Mouse (Mus musculus): ENCODE data around the gene Mvb12a. TPM values are rescaled to one million over a fixed set of nuclear protein-coding genes. Genes with fewer than 3 reads are reported as not detected.
"Not testable (repeated sequence)": the region's sequence is repeated elsewhere in the genome, so short reads cannot be mapped to it uniquely, and the experiment has no call there.

The Mvb12a gene
- total RNA-seq (2014; fragmentation: Nextera tagmentation) (19.9 and 24.4 TPM in 2 replicates), total RNA-seq (2017) (23.9 and 31.7 TPM in 2 replicates)

DNA sequence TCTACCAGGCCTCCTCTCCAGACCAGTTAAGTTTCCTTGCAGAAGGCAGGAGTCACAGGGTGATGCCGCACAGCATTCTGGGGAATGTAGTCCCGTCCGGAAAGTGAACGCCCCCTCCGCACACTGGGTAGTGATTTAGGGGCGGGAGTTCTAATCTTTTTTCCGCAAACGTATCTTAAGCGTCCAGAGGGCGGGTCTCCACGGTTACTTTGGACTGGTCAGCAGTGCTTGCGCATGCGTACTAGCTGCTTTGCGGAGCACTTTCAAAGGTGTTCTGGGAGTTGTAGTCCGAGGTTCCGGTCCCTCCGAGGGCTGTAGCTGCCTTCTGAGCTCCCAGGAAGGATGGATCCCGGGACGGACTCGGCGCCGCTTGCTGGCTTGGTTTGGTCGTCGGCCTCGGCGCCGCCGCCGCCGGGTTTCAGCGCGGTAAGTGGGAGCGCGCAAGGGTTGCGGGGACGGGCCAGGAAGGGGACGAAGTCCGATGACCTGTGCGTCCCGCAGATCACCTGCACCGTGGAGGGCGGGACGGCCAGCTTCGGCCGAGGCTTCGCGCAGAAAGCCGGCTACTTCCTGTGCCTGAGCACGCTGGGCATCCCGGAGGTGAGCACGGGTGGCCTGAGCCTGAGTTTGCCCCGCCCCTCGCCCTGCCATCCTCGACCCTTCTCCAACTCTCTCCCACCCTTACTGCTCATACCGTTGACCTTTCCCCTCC, at the start of gene Mvb12a:
Mvb12a (plus strand) TSS at position 291 of the 712 bp plus-strand sequence.
- ATAC-seq (replicated peaks; ENCODE audit: low FRiP score, low TSS enrichment, poor library complexity, severe bottlenecking) = peak; percentile 94

DNA sequence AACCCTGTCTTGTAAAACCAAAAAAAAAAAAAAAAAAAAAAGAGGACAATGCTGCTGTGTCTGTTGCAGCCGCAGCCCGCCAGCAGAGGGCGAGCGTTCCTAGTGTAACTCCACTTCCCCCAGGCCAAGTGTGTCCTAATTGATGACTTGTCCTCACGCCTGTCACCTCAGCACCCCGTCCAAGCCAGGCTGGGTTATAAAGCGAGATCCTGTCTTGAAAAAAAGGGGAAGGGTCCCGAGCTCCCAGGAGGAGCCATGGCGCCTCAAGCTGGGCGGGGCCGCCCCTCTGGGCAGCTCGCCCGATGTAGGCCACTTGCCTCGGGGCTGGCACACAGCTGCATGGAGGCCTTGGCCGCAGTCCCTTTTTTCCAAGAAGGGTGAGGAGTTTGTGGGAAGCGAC, 47.7 kb upstream of the Mvb12a start:
- ATAC-seq (replicated peaks; ENCODE audit: low FRiP score, low TSS enrichment, poor library complexity, severe bottlenecking) = peak; percentile 83

DNA sequence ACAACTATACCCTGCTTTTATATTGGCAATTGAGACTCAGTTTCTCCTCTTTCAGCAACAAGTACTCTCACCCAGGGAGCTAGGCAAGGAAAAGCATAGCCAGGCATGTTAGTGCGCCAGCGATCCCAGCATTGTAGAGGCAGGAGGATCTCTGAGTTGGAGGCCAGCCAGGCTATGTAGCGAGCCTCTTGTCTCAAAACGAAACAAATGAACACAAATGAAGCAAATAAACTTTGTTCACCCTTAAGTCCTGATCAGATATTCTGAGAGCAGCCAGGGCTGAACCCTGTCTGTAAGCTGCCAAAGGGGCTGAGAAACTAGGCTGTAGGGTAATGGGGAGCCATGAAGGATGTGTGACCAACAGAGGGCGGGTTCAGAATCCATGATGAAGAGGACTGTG, 46.9 kb upstream of the Mvb12a start:
- no peak for ATAC-seq (replicated peaks; ENCODE audit: low FRiP score, low TSS enrichment, poor library complexity, severe bottlenecking)

DNA sequence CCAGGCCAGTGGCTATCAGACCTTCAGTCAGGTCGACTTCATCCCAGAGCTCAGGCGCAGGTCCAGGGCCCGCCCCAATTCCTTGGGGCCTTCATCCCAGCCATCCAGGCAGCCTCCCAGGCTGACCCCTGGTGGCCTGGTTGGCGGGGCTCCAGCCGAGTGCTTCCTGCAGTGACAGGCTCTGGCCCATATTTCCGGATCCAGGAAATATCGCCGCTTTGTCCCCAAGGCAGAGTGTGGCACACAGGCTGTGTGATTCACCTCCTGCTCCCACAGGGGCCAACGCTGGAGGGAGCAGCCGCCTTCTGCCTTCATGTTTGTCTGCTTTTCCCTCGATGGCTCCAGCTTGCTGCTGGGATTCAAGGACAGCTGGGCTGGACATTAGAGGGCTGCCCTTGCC, 46.2 kb upstream of the Mvb12a start:
- ATAC-seq (replicated peaks; ENCODE audit: low FRiP score, low TSS enrichment, poor library complexity, severe bottlenecking) = no peak

DNA sequence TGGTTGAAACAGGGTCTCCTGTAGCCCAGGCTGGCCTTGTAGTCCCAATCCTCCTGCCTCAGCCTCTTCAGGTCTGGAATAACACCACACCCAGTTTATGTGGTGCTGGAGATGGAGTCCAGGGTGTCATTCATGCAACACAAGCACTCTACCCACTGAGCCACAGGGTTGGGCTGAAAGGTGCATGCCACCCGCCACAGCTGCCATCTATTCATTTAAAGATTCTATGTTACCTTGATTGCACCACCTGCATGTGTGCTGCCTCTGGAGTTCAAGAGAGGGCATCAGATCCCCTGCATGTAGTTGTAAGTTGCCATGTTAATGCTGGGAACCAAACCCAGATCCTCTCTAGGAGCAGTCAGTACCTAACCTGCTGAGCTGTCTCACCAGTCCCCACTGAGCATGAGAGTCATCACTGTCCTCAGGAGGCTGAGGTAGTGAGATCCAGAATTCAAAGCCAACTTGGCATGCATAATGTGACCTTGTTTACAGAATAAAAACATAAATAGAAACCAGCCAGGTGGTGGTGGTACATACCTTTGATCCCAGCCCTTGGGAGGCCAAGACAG, 45.6 kb upstream of the Mvb12a start:
- ATAC-seq (replicated peaks; ENCODE audit: low FRiP score, low TSS enrichment, poor library complexity, severe bottlenecking) = no peak

DNA sequence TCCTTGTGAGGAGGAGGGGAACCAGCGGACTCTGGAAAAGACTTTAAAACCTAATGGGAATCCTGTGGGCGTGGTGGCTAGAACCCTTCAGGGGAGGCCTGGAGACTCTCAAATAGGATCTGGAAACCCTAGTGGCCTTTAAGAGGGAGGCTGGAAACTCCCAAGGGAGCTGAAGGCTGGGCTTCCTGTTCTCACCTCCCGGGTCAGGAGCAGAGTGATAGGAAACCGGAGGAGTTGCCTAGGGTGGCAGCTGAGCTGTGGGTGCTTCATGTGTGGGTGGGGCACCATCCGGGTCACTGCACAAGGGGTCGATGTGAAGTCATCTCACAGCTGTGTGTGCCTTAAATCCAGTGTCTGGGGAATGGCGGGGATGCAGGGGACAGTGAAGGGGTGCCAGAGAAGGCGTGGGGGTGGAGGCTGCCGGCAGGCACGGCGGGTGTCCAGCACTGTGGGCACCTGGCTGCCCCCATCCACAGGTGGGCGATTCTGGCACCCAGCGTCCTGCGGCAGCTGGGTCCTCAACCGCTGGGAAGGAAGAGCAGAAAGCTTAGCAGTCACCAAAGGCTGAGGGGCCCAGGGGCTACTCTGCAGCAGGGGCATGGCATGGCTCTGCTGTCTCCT, 44.7 kb upstream of the Mvb12a start:
- ATAC-seq (replicated peaks; ENCODE audit: low FRiP score, low TSS enrichment, poor library complexity, severe bottlenecking) = no peak

- ATAC-seq (replicated peaks; ENCODE audit: low FRiP score, low TSS enrichment, poor library complexity, severe bottlenecking) = no peak
Observed at GRCm38 (mm10) chr8:71498816-71499690, 43.7 kb upstream of the Mvb12a start.

- no peak for ATAC-seq (replicated peaks; ENCODE audit: low FRiP score, low TSS enrichment, poor library complexity, severe bottlenecking)
Observed at GRCm38 (mm10) chr8:71504349-71504748, 38.4 kb upstream of the Mvb12a start.

DNA sequence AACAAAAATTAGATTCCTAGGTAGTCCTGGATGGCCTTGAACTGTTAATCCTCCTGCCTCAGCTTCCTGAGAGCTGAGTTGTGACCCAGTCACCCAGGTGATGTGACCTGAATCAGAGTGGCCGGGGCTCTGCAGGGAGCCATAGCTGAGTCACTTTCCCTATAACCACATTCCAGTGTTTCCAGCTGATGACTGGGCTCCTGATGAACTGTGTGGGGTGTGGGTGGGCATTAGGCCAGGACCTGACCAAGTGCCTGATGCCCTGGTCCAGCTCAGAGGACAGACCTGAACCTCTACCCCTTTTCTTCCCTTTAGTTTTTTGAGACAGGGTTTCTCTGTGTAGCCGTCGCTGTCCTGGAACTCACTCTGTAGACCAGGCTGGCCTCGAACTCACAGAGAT, 37.4 kb upstream of the Mvb12a start:
- no peak for ATAC-seq (replicated peaks; ENCODE audit: low FRiP score, low TSS enrichment, poor library complexity, severe bottlenecking)

GRCm38 (mm10) chr8:71505979-71506378, 36.7 kb upstream of the Mvb12a start:
- no peak for ATAC-seq (replicated peaks; ENCODE audit: low FRiP score, low TSS enrichment, poor library complexity, severe bottlenecking)

- 0 out of 2 replicates have a peak, but pooled peaks have one; percentile 25 for ATAC-seq (replicated peaks; ENCODE audit: low FRiP score, low TSS enrichment, poor library complexity, severe bottlenecking)
Observed at GRCm38 (mm10) chr8:71507589-71508104, 35.1 kb upstream of the Mvb12a start.

GRCm38 (mm10) chr8:71509316-71509715, 33.4 kb upstream of the Mvb12a start:
- ATAC-seq (replicated peaks; ENCODE audit: low FRiP score, low TSS enrichment, poor library complexity, severe bottlenecking) = no peak

DNA sequence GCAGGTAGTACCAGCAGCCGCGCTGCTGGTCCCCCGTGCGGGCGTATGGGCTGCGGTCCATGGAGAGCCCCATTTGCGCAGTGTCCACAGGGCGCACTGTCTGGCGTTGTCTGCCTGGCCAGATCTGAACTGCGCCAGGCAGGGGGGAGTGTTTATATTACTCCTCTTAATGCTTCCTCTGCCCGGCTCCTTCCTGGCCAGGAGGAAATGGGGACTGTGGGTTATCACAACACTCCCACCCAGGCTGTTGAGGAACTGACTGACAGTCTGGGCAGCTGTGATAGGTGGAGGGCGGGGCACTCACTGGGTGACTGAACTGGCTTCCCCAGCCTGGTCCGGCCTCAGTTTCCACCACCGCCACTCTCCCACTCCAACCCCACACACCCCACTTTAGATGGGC, 31.1 kb upstream of the Mvb12a start, which contains the start of gene Plvap:
Plvap (minus strand) TSS at position 109 of the 400 bp plus-strand sequence.
- peak; percentile 92 for ATAC-seq (replicated peaks; ENCODE audit: low FRiP score, low TSS enrichment, poor library complexity, severe bottlenecking)

DNA sequence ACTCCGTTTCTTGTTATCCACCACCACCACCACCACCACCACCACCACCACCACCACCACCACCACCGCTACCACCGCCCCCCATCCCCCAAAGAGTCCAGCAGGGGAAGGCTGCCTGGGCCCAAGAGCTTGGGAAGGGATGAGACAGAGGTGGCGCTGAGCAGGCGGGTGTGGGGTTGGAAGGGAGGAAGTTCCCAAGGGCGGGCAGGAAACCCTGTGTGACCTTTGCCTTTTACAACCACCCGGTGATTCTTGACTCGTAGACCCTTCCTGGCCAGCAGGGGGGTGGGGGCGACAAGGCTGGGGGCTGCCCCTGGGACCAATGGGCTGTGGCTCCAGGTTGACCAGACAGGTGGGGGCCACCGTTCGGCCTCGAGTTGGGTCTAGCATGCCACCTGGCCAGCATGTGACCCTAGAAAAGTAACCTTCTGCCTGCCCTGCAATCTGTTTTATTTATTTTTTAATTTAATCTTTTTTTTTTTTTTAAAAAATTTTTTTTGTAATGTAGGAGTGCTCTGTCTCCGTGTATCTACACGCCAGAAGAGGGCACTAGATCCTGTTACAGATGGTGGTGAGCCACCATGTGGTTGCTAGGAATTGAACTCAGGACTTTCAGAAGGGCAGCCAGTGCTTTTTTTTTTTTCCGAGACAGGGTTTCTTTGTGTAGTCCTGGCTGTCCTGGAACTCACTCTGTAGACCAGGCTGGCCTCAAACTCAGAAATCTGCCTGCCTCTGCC, 29.5 kb upstream of the Mvb12a start:
- ATAC-seq (replicated peaks; ENCODE audit: low FRiP score, low TSS enrichment, poor library complexity, severe bottlenecking) = no peak

- ATAC-seq (replicated peaks; ENCODE audit: low FRiP score, low TSS enrichment, poor library complexity, severe bottlenecking) = no peak
Observed at GRCm38 (mm10) chr8:71515043-71515442, 27.7 kb upstream of the Mvb12a start.

DNA sequence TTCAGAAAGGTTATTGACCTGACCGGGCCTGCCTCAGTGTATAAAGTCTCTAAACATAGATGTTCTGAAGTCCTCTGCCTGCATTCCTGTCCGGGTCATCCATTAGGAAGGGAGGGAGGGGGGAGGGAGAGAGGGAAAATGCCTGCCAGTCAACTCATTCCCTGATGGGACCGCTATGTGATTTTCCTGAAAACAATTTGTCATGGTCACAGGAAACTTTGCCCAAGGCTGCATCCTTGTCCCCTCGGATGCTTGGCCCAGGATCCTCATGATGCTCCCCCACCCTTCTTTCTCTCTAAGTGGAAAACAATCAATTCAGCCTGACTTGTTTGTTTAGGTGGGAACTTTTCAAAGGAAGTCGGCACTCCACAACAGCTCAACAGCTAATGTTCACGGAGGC, 25.9 kb upstream of the Mvb12a start:
- no peak for ATAC-seq (replicated peaks; ENCODE audit: low FRiP score, low TSS enrichment, poor library complexity, severe bottlenecking)

GRCm38 (mm10) chr8:71519037-71519825, 23.5 kb upstream of the Mvb12a start:
- ATAC-seq (replicated peaks; ENCODE audit: low FRiP score, low TSS enrichment, poor library complexity, severe bottlenecking) = not testable (repeated sequence)

- peak; percentile 93 for ATAC-seq (replicated peaks; ENCODE audit: low FRiP score, low TSS enrichment, poor library complexity, severe bottlenecking)
Observed at GRCm38 (mm10) chr8:71521634-71522033, 21.1 kb upstream of the Mvb12a start.

Data from megakaryocyte-erythroid progenitor cell, adult 5-6 weeks (primary cell).